Mouse (Mus musculus) cerebellum, postnatal 25 days (tissue): Measurements from ENCODE around the gene Anapc15-ps.
A peak's percentile ranks its signal among the peaks of the same experiment; 100 is the strongest.

ENCODE experiments used
- DNase-seq, 2 experiments: peaks; one replicate each; pipeline ENCODE4 v3.0.0; 2021; ENCODE audit warnings: mixed read lengths in 2 of 2

Gene Anapc15-ps

GRCm38 (mm10) chr10:95689058-95689457 lies 15.8 kb upstream of the Anapc15-ps start:
- no peak for DNase-seq

GRCm38 (mm10) chr10:95687558-95688141 lies 14.4 kb upstream of the Anapc15-ps start:
- no peak for DNase-seq

- no peak for DNase-seq
These were observed 12.8 kb upstream of the Anapc15-ps start for GRCm38 (mm10) chr10:95686041-95686440.

- no peak for DNase-seq
These were observed 11.7 kb upstream of the Anapc15-ps start for GRCm38 (mm10) chr10:95684782-95685555.

GRCm38 (mm10) chr10:95684250-95684649 lies 11.0 kb upstream of the Anapc15-ps start:
- no peak for DNase-seq

GRCm38 (mm10) chr10:95683735-95684134 lies 10.5 kb upstream of the Anapc15-ps start:
- no peak for DNase-seq

- no peak for DNase-seq
These were observed 9.7 kb upstream of the Anapc15-ps start for GRCm38 (mm10) chr10:95682964-95683363.

- no peak for DNase-seq
These were observed 9.0 kb upstream of the Anapc15-ps start for GRCm38 (mm10) chr10:95682091-95682740.

- no peak for DNase-seq
These were observed 8.2 kb upstream of the Anapc15-ps start for GRCm38 (mm10) chr10:95681481-95681880.

- DNase-seq = peak; percentile 13 to 17
These were observed 7.8 kb upstream of the Anapc15-ps start for GRCm38 (mm10) chr10:95681058-95681440.

GRCm38 (mm10) chr10:95680153-95681057 lies 7.2 kb upstream of the Anapc15-ps start:
- DNase-seq = no peak

- no peak for DNase-seq
These were observed 5.9 kb upstream of the Anapc15-ps start for GRCm38 (mm10) chr10:95679131-95679530.

GRCm38 (mm10) chr10:95678661-95679060 lies 5.4 kb upstream of the Anapc15-ps start:
- no peak for DNase-seq

GRCm38 (mm10) chr10:95678241-95678640 lies 5.0 kb upstream of the Anapc15-ps start:
- DNase-seq = no peak

GRCm38 (mm10) chr10:95677356-95678109 lies 4.3 kb upstream of the Anapc15-ps start:
- peak; percentile 22 to 46 for DNase-seq

- no peak for DNase-seq
These were observed 3.7 kb upstream of the Anapc15-ps start for GRCm38 (mm10) chr10:95676991-95677355.

GRCm38 (mm10) chr10:95676387-95676786 lies 3.1 kb upstream of the Anapc15-ps start:
- DNase-seq = no peak

GRCm38 (mm10) chr10:95670781-95671780 lies 2.2 kb downstream of the Anapc15-ps start:
- no peak for DNase-seq

- DNase-seq = no peak
These were observed 3.4 kb downstream of the Anapc15-ps start for GRCm38 (mm10) chr10:95669872-95670271.

- no peak for DNase-seq
These were observed 4.2 kb downstream of the Anapc15-ps start for GRCm38 (mm10) chr10:95669034-95669433.
